Mouse (Mus musculus) embryonic facial prominence, embryonic 11.5 days (tissue): ENCODE results near the gene Emp3. TPM values are rescaled to one million over a fixed set of nuclear protein-coding genes. Genes with fewer than 3 reads are reported as not detected.

ENCODE experiments used
- ATAC-seq: fragments of 200-750 bp; cut with Nextera tagmentation; replicated peaks from 2 replicates; pipeline ENCODE4 v1.8.0; 2017; ENCODE audit warnings: low read depth; ENCODE audit not compliant: insufficient number of reproducible peaks, low FRiP score, low TSS enrichment
- DNase-seq: peaks from one replicate; pipeline ENCODE4 v3.0.0-alpha.2; 2015; ENCODE audit warnings: low spot score
- H3K27ac ChIP-seq: fragments of 300-500 bp; sonication (generic); replicated peaks from 2 replicates; pipeline ENCODE4 v1.5.1; 2014; ENCODE audit warnings: mild to moderate bottlenecking, low read depth, low read length, control low read depth
- H3K27me3 ChIP-seq: fragments of 300-500 bp; sonication (generic); 2 replicates; pipeline ENCODE4 v1.6.1; 2014; ENCODE audit warnings: mild to moderate bottlenecking, low read length, moderate library complexity, mixed read lengths; ENCODE audit not compliant: control insufficient read depth, insufficient read depth
- H3K36me3 ChIP-seq: fragments of 300-500 bp; sonication (generic); replicated peaks from 2 replicates; pipeline ENCODE4 v1.6.1; 2014; ENCODE audit warnings: low read depth, mild to moderate bottlenecking, low read length, moderate library complexity, mixed read lengths; ENCODE audit not compliant: control insufficient read depth, insufficient read depth
- H3K4me1 ChIP-seq: fragments of 300-500 bp; sonication (generic); 2 replicates; pipeline ENCODE4 v1.6.1; 2014; ENCODE audit warnings: low read length, mixed read lengths; ENCODE audit not compliant: control insufficient read depth, insufficient read depth
- H3K4me2 ChIP-seq: fragments of 300-500 bp; sonication (generic); 2 replicates; pipeline ENCODE4 v1.6.1; 2014; ENCODE audit warnings: low read depth, mild to moderate bottlenecking, control low read depth, low read length, moderate library complexity
- H3K4me3 ChIP-seq: fragments of 300-500 bp; sonication (generic); 2 replicates; pipeline ENCODE4 v1.5.1; 2014; ENCODE audit warnings: low read depth, low read length, control low read depth
- H3K9ac ChIP-seq: fragments of 300-500 bp; sonication (generic); replicated peaks from 2 replicates; pipeline ENCODE4 v1.6.1; 2014; ENCODE audit warnings: mild to moderate bottlenecking, control low read depth, low read length
- H3K9me3 ChIP-seq: fragments of 300-500 bp; sonication (generic); replicated peaks from 2 replicates; pipeline ENCODE4 v1.6.1; 2016; ENCODE audit warnings: mild to moderate bottlenecking, low read length, inconsistent platforms, mixed read lengths; ENCODE audit not compliant: control insufficient read depth
- WGBS: fragments of 180-500 bp; shearing (Covaris S2); extraction: QIAGEN DNeasy Blood & Tissue Kit; methylation state at CpG from one replicate; pipeline ENCODE4 v1.1.7; 2014; 5-methylcytosine and 5-hydroxymethylcytosine counted together
- polyA plus RNA-seq: library from polyadenylated mRNA; unstranded; fragments of >200 nt; fragmentation: Nextera tagmentation; extraction: Ambion mirVana; gene quantifications from 2 replicates; pipeline ENCODE4 v1.2.1, GENCODE M21; 2014

Emp3 gene
- polyA plus RNA-seq, 1 experiment from 2014 or later: 24.9 TPM

- H3K36me3 ChIP-seq: no peaks in the 10 kb centered on the region; the same call in 1 of the 2 replicates
- H3K4me2 ChIP-seq: no peak overlapping the region
- WGBS: 79% methylated on average over 4 of the region's 4 CpGs
- H3K27me3 ChIP-seq: no peaks in the 10 kb centered on the region
- ATAC-seq (no peak), DNase-seq (no peak)
- H3K27ac ChIP-seq: no peak overlapping the region
- H3K9me3 ChIP-seq: no peaks in the 10 kb centered on the region
- H3K4me3 ChIP-seq: no peak overlapping the region
- H3K4me1 ChIP-seq: peaks cover 9% of the 10 kb centered on the region; the same call in 1 of the 2 replicates
- H3K9ac ChIP-seq: no peak overlapping the region
These were observed 1.4 kb downstream of the Emp3 start for GRCm38 (mm10) chr7:45919761-45920160.

- ATAC-seq (no peak), DNase-seq (no peak)
- H3K4me1 ChIP-seq: peaks cover 9% of the 10 kb centered on the region; the same call in 1 of the 2 replicates
- no peak overlapping the region for H3K4me2 ChIP-seq
- no peaks in the 10 kb centered on the region for H3K9me3 ChIP-seq
- H3K4me3 ChIP-seq: no peak overlapping the region
- 68% methylated on average over 14 of the region's 14 CpGs for WGBS
- H3K36me3 ChIP-seq: no peaks in the 10 kb centered on the region; the same call in 1 of the 2 replicates
- H3K27me3 ChIP-seq: no peaks in the 10 kb centered on the region
- no peak overlapping the region for H3K27ac ChIP-seq
- H3K9ac ChIP-seq: no peak overlapping the region
These were observed 2.0 kb downstream of the Emp3 start for GRCm38 (mm10) chr7:45919083-45919671.

- 87% methylated on average over 15 of the region's 15 CpGs for WGBS
- no peak for ATAC-seq
- H3K27me3 ChIP-seq: no peaks in the 10 kb centered on the region
- H3K4me2 ChIP-seq: no peak overlapping the region
- no peak overlapping the region for H3K4me3 ChIP-seq
- peaks cover 9% of the 10 kb centered on the region; the same call in 1 of the 2 replicates for H3K4me1 ChIP-seq
- no peaks in the 10 kb centered on the region for H3K9me3 ChIP-seq
- H3K27ac ChIP-seq: peak overlapping the region; percentile 75; the same call in 1 of the 2 replicates
- H3K9ac ChIP-seq: peak overlapping the region; percentile 41; the same call in 1 of the 2 replicates
- no peak for DNase-seq
- H3K36me3 ChIP-seq: no peaks in the 10 kb centered on the region; the same call in 1 of the 2 replicates
These were observed 3.3 kb downstream of the Emp3 start for GRCm38 (mm10) chr7:45917926-45918325.

GRCm38 (mm10) chr7:45917004-45917704, 4.0 kb downstream of the Emp3 start:
- H3K9ac ChIP-seq: peak overlapping the region; percentile 47
- peak; percentile 37 for ATAC-seq
- H3K4me3 ChIP-seq: peak overlapping the region; percentile 14
- peak overlapping the region; percentile 75 for H3K27ac ChIP-seq
- no peaks in the 10 kb centered on the region for H3K9me3 ChIP-seq
- H3K4me1 ChIP-seq: peaks cover 7% of the 10 kb centered on the region; the same call in 1 of the 2 replicates
- no peaks in the 10 kb centered on the region for H3K27me3 ChIP-seq
- H3K4me2 ChIP-seq: peak overlapping the region; percentile 46
- no peaks in the 10 kb centered on the region; the same call in 1 of the 2 replicates for H3K36me3 ChIP-seq
- 35% methylated on average over 13 of the region's 13 CpGs for WGBS
- DNase-seq: no peak

GRCm38 (mm10) chr7:45916056-45917003, 4.9 kb downstream of the Emp3 start:
- H3K27me3 ChIP-seq: no peaks in the 10 kb centered on the region
- peaks cover 7% of the 10 kb centered on the region; the same call in 1 of the 2 replicates for H3K4me1 ChIP-seq
- peak overlapping the region; percentile 46 for H3K4me2 ChIP-seq
- DNase-seq (peak; percentile 90), ATAC-seq (peak; percentile 75)
- H3K9ac ChIP-seq: peak overlapping the region; percentile 50
- H3K4me3 ChIP-seq: peak overlapping the region; percentile 14
- whole genome bisulfite sequencing: 36% methylated on average over 26 of the region's 26 CpGs
- H3K36me3 ChIP-seq: no peaks in the 10 kb centered on the region; the same call in 1 of the 2 replicates
- H3K27ac ChIP-seq: peak overlapping the region; percentile 75
- no peaks in the 10 kb centered on the region for H3K9me3 ChIP-seq

GRCm38 (mm10) chr7:45915011-45915410, 6.2 kb downstream of the Emp3 start:
- Histone ChIP-seq H3K4me3 (no peak overlapping the region), H3K9ac (no peak overlapping the region), H3K27ac (no peak overlapping the region), H3K27me3 (no peaks in the 10 kb centered on the region), H3K36me3 (no peaks in the 10 kb centered on the region; the same call in 1 of the 2 replicates), H3K4me1 (peaks cover 7% of the 10 kb centered on the region; the same call in 1 of the 2 replicates), H3K9me3 (no peaks in the 10 kb centered on the region), H3K4me2 (no peak overlapping the region)
- WGBS: 90% methylated on average over 5 of the region's 5 CpGs
- ATAC-seq: no peak
- no peak for DNase-seq

- WGBS: 88% methylated on average over 6 of the region's 6 CpGs
- H3K4me1 ChIP-seq: peaks cover 7% of the 10 kb centered on the region; the same call in 1 of the 2 replicates
These were observed 7.1 kb downstream of the Emp3 start for GRCm38 (mm10) chr7:45914067-45914466.

More at GRCm38 (mm10) chr7:45914067-45914466, 7.1 kb downstream of the Emp3 start:
- Histone ChIP-seq H3K4me3 (no peak overlapping the region), H3K27me3 (no peaks in the 10 kb centered on the region), H3K4me2 (no peak overlapping the region), H3K9me3 (no peaks in the 10 kb centered on the region), H3K27ac (no peak overlapping the region), H3K9ac (no peak overlapping the region), H3K36me3 (no peaks in the 10 kb centered on the region; the same call in 1 of the 2 replicates)
- DNase-seq (no peak), ATAC-seq (no peak)
